Mouse (Mus musculus) kidney, adult 2 months (tissue): ENCODE data around the gene Fignl2. TPM values are rescaled to one million over a fixed set of nuclear protein-coding genes. Genes with fewer than 3 reads are reported as not detected.

ENCODE experiments used
- DNase-seq: peaks from one replicate; pipeline ENCODE4 v3.0.0; 2021
- H3K27ac ChIP-seq: fragments of 200-500 bp; 2 replicates; pipeline ENCODE4 v1.5.1; 2012; ENCODE audit warnings: low read depth, low read length, control low read depth, inconsistent platforms; ENCODE audit not compliant: insufficient read depth
- H3K27me3 ChIP-seq: fragments of 200-500 bp; replicated peaks from 2 replicates; pipeline ENCODE4 v1.6.1; 2012; ENCODE audit warnings: mild to moderate bottlenecking, moderate library complexity, low read length, inconsistent platforms; ENCODE audit not compliant: control insufficient read depth, insufficient read depth
- H3K36me3 ChIP-seq: fragments of 200-500 bp; 2 replicates; pipeline ENCODE4 v1.6.1; 2012; ENCODE audit warnings: mild to moderate bottlenecking, moderate library complexity, low read length, inconsistent platforms; ENCODE audit not compliant: control insufficient read depth, insufficient read depth
- H3K4me1 ChIP-seq: fragments of 200-500 bp; 2 replicates; pipeline ENCODE4 v1.6.1; 2011; ENCODE audit warnings: low read length; ENCODE audit not compliant: control insufficient read depth, insufficient read depth
- H3K4me3 ChIP-seq: fragments of 200-500 bp; 2 replicates; pipeline ENCODE4 v1.5.1; 2011; ENCODE audit warnings: mild to moderate bottlenecking, low read depth, low read length, control low read depth; ENCODE audit not compliant: insufficient read depth
- CTCF ChIP-seq: fragments of 200-500 bp; conservative IDR thresholded peaks from 2 replicates; pipeline ENCODE4 v1.5.1; 2011; ENCODE audit warnings: low read depth, mild to moderate bottlenecking, control low read depth, low read length, moderate library complexity, mixed read lengths; ENCODE audit not compliant: insufficient read depth, insufficient read length
- POLR2A ChIP-seq: fragments of 200-500 bp; IDR thresholded peaks from one replicate; pipeline ENCODE4 v1.6.1; 2011; ENCODE audit warnings: low read depth, low read length, control low read depth
- WGBS: fragments of 180-500 bp; shearing (Covaris S2); methylation state at CpG from one replicate; pipeline ENCODE4 v1.1.7; 2018; 5-methylcytosine and 5-hydroxymethylcytosine counted together
- polyA plus RNA-seq: library from polyadenylated mRNA; depleted of rRNA; stranded (reverse); fragments of >200 nt; gene quantifications from 2 replicates; pipeline ENCODE4 v1.2.3, GENCODE M21; 2012

The Fignl2 gene
- polyA plus RNA-seq, 1 experiment, result 8.6 TPM

- Histone ChIP-seq H3K4me1 (no peaks in the 10 kb centered on the region), H3K27me3 (no peaks in the 10 kb centered on the region), H3K4me3 (no peak overlapping the region), H3K36me3 (peaks cover 7% of the 10 kb centered on the region), H3K27ac (no peak overlapping the region)
- no peak for TF ChIP-seq CTCF
- no peak for TF ChIP-seq POLR2A
- DNase-seq, result no peak
- WGBS, result 81% methylated on average over 65 of the region's 65 CpGs
These were observed 24.4 kb downstream of the Fignl2 start for GRCm38 (mm10) chr15:101053832-101054459.

DNA sequence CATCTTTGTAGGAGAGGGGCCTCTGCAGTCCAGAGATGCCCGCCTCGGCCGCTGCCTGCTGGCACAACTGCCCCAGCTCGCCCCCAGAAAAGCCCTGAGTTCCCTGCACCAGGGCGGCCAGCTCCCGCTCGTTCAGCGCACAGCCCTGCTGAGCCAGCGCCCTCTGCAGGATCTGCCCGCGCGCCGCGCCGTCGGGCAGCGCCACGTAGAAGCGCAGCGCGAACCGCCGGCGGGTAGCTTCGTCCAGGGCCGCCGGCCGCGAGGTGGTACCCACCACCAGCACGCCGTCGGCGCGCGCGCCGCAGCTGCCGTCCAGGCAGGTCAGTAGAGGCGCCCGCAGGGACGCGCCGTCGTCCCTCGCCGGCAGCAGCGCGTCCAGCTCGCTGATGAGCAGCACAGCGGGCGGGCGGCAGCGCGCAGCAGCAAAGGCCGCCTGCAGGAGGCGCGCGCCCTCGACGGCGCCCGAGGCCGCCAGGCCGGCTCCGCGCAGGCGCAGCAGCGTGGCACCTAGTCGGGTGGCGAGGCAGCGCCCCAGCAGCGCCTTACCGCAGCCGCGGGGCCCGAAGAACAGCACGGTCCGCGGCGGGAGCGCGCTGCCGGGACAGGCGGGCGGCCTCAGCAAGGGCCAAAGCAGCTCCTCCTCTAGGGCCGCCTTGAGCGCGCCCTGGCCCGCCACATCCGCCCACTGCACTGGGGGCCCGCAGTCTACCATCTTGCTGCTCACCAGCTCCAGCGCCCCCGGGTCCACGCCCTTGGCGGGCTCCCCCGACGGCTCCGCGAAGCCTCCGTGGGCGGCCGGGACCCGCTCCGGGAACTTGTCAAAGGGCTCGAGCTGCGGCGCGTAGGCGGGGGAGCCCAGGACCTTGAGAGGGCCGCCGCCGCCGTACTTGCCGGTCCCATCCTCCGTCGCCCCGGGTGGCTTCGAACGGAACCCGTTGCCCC, 25.5 kb downstream of the Fignl2 start:
- Histone ChIP-seq H3K27ac (no peak overlapping the region), H3K4me3 (no peak overlapping the region), H3K4me1 (no peaks in the 10 kb centered on the region), H3K27me3 (no peaks in the 10 kb centered on the region), H3K36me3 (peaks cover 7% of the 10 kb centered on the region)
- no peak for DNase-seq
- TF ChIP-seq POLR2A (no peak), CTCF (no peak)
- WGBS, result 85% methylated on average over 120 of the region's 120 CpGs

GRCm38 (mm10) chr15:101051869-101052268, 26.5 kb downstream of the Fignl2 start:
- no peak for DNase-seq
- no peaks in the 10 kb centered on the region for H3K4me1 ChIP-seq
- H3K4me3 ChIP-seq, result no peak overlapping the region
- no peak overlapping the region for H3K27ac ChIP-seq
- no peaks in the 10 kb centered on the region for H3K27me3 ChIP-seq
- TF ChIP-seq POLR2A, result no peak
- TF ChIP-seq CTCF, result no peak
- H3K36me3 ChIP-seq, result peaks cover 7% of the 10 kb centered on the region
- 75% methylated on average over 10 of the region's 10 CpGs for WGBS

DNA sequence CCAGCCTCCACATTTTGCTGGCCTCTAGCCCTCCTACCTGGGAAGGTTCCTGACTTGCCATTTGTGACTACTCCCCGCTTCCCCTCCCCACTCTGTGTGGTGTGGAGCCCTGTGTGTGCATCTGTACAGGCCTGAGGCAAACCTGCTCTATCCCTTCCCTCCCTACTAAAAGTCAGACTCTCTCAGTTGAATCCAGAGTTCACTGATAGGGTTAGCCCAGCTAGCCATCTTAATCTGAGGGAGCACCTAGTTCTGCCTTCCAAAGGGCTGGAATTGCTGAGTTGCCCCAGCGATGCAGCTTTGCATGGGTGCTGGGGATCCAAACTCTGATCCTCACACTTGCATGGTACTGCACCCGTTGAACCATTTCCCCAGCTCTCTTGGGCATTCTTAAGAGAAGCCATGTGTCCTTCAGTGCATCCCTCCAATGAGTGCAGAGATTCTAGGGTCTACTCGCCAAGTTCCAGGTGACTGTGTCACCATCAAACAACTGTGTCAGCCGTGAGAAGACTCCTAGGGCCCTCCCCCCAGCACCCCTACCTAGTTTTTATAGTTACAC, 29.9 kb downstream of the Fignl2 start:
- peaks cover 4% of the 10 kb centered on the region for H3K36me3 ChIP-seq
- DNase-seq, result no peak
- no peaks in the 10 kb centered on the region for H3K27me3 ChIP-seq
- no peak overlapping the region for H3K27ac ChIP-seq
- TF ChIP-seq CTCF (no peak), POLR2A (no peak)
- H3K4me3 ChIP-seq, result no peak overlapping the region
- H3K4me1 ChIP-seq, result no peaks in the 10 kb centered on the region
- WGBS, result 63% methylated on average over 5 of the region's 5 CpGs

GRCm38 (mm10) chr15:101047194-101047555, 31.2 kb downstream of the Fignl2 start, which contains the start of gene Gm47841:
Gene Gm47841, minus strand, starts transcription at chr15:101047397.
- peak within 1 kb of the TSS; percentile 47 for H3K4me3 ChIP-seq
- DNase-seq, result no peak
- no peaks in the 10 kb centered on the region for H3K36me3 ChIP-seq
- 8% methylated on average over 23 of the region's 23 CpGs for WGBS
- no peaks in the 10 kb centered on the region for H3K27me3 ChIP-seq
- TF ChIP-seq CTCF (no peak), POLR2A (no peak)
- no peaks in the 10 kb centered on the region for H3K4me1 ChIP-seq
- H3K27ac ChIP-seq, result no peak within 1 kb of the TSS

DNA sequence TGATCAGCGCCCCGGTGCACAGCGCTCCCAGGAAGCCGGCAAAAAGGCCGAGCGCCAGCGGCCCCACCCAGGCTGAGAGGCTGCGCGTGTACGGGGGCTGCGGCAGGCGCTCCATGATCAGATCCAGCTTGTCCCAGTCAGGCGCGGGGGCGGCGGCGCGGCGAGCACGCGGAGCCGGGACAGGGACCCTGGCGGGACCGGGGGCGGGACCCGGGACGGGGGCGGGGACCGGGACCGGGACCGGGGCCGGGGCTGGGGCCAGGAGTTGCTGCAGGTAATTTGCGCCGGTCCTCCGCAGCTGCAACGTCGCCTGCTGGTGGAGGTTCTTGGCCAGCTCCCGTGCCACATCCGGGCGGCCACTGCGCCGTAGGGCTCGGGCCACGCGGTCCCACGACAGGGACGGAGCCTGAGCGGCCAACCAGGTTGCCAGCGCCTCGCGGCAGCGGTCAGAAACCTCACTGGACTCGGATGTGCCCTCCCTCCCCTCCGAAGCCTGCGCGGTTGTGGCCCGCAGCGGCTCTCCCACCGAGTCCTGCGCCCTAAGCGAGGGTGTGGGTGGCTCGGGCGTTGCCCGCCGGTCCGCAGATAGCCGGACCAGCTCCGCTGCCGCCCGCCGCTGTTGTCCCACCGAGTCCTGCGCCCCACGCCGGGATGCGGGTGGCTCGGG, 31.7 kb downstream of the Fignl2 start:
- H3K36me3 ChIP-seq, result no peaks in the 10 kb centered on the region
- no peak for TF ChIP-seq CTCF
- no peak for TF ChIP-seq POLR2A
- peak overlapping the region; percentile 47 for H3K4me3 ChIP-seq
- 1% methylated on average over 76 of the region's 77 CpGs for WGBS
- DNase-seq, result peak; percentile 37
- no peaks in the 10 kb centered on the region for H3K4me1 ChIP-seq
- H3K27ac ChIP-seq, result no peak overlapping the region
- no peaks in the 10 kb centered on the region for H3K27me3 ChIP-seq
